Mouse (Mus musculus) CH12.LX (cell line): ENCODE data around the gene Cog2.

Experiments
- CTCF ChIP-seq, 2 experiments: IDR thresholded peaks in 1 of 2; conservative IDR thresholded peaks in 1 of 2; 2 replicates each; pipeline ENCODE4 v1.5.1; 2011 to 2012; ENCODE audit warnings: low read depth in 2 of 2, low read length in 2 of 2, improper control_type of control experiment in 1 of 2, inconsistent platforms in 1 of 2, mild to moderate bottlenecking in 1 of 2, moderate library complexity in 1 of 2
- ETS1 ChIP-seq: conservative IDR thresholded peaks from 2 replicates; pipeline ENCODE4 v1.6.1; 2012; ENCODE audit warnings: low read depth, mild to moderate bottlenecking, inconsistent platforms, low read length, improper control_type of control experiment, moderate library complexity

GRCm38 (mm10) chr8:124517142-124517541 is 3.4 kb upstream of the Cog2 start:
- TF ChIP-seq CTCF (conservative IDR thresholded peaks at IDR 0.05 in 1 of 2, IDR thresholded peaks at IDR 0.05 in 1 of 2; ENCODE audit: low read depth in 2 of 2, low read length in 2 of 2) (no peak), ETS1 (no peak)
